Mouse (Mus musculus) neural tube, embryonic 10.5 days (tissue): ENCODE measurements around the gene Gm7168.
"Not testable (repeated sequence)": the region's sequence is repeated elsewhere in the genome, so short reads cannot be mapped to it uniquely, and the experiment has no call there.

Experiments used
- DNase-seq: peaks from one replicate; pipeline ENCODE4 v3.0.0-alpha.2; 2017; ENCODE audit warnings: low spot score; ENCODE audit errors: extremely low spot score

Gm7168 gene

DNA sequence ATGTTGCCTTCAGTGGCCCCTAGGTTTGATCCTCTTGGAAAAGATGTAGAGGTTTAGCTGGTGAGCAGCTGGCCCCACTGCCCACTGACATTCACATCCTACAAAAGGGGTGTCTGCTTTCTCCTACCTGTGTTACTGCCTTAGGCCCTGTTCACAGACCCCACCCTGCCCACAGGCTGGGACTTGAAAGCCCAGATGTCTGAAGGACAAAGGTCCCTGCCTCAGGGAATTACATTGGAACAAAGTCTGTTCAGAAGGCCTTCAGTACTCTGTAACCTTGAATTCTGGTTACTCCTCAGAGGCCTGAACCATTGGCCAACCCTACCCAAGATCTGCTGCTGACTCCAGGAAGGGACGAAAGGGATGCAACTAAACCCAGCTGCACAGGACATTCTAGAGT is 39.5 kb downstream of the Gm7168 start:
- no peak for DNase-seq

DNA sequence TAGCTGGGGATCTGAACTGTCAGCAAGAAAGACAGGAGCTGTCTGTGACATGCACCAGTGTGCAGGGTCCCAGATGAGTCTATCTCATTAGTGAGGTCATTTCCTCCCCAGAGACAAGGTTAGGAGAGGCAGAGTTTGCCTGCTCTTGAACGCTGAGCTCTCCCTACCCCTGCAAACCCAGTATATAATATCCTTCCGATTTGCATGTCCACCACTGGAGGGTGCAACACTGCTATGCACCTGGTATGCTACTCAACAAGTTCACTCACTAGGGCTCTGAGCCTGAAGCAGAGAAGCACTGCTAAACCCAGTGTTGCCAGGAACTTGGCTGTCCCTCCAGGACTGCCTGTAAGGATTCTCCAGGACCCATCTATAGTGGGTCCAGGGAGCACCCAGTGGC is 45.3 kb downstream of the Gm7168 start:
- not testable (repeated sequence) for DNase-seq
